Mouse (Mus musculus): ENCODE measurements around the gene Kndc1.

DNA sequence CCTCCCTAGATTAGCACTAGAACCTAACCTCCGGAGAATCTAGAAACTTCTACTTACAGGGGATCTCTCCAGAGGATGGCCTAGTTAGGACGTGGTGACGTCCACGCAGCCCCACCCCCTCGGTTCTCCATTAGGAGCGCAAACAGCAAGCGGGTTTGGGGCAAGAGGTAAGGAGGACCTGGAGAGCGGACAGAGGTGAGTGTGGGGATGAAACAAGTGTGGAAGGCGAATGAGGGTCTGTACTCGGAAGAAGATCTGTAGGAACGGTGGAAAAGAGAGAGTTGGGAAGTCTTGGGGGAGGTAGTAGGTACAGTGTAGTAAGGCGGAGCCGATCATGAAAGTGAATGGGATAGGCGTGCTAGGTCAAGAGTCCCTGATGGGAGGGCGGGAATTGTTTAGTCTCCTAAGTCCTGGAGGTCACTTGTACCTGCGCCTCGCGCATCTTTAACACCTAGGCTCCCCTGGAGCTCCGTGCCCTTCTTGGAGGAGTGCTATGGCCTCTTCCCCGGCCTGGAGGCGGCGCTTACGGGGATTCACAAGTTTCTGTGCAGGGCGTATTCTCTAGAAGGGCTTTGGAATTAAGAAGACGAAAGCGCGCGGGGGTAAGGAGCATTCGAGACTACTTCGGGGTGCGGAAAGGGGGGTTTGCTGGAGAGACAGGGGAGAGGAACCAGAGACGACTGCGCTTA is 55.9 kb downstream of the Kndc1 start:
- no peak for TF ChIP-seq POLR2A (IDR thresholded peaks at IDR 0.05; ENCODE audit: borderline replicate concordance, control insufficient read depth, low read depth, low read length)
- no peak for TF ChIP-seq CTCF (IDR thresholded peaks at IDR 0.05; ENCODE audit: control insufficient read depth, insufficient read depth, low read length)

Measured in bone marrow, adult 2 months (tissue).